Mouse (Mus musculus) embryonic facial prominence, embryonic 13.5 days (tissue): ENCODE results near the gene Zfhx3. TPM values are rescaled to one million over a fixed set of nuclear protein-coding genes. Genes with fewer than 3 reads are reported as not detected.

Experiments
- ATAC-seq: fragments of 200-750 bp; cut with Nextera tagmentation; 2 replicates; pipeline ENCODE4 v1.8.0; 2017; ENCODE audit warnings: low read depth; ENCODE audit not compliant: insufficient number of reproducible peaks, insufficient read depth, low FRiP score, low TSS enrichment
- H3K27ac ChIP-seq: fragments of 300-500 bp; sonication (generic); 2 replicates; pipeline ENCODE4 v1.5.1; 2015; ENCODE audit warnings: moderate library complexity, mild to moderate bottlenecking, inconsistent platforms
- H3K27me3 ChIP-seq: fragments of 300-500 bp; sonication (generic); 2 replicates; pipeline ENCODE4 v1.6.1; 2015; ENCODE audit warnings: mild to moderate bottlenecking, inconsistent platforms
- H3K36me3 ChIP-seq: fragments of 300-500 bp; sonication (generic); 2 replicates; pipeline ENCODE4 v1.6.1; 2015; ENCODE audit warnings: mild to moderate bottlenecking, inconsistent platforms
- H3K4me1 ChIP-seq: fragments of 300-500 bp; sonication (generic); 2 replicates; pipeline ENCODE4 v1.6.1; 2015; ENCODE audit warnings: inconsistent platforms
- H3K4me2 ChIP-seq: fragments of 300-500 bp; sonication (generic); 2 replicates; pipeline ENCODE4 v1.6.1; 2015; ENCODE audit warnings: moderate library complexity, mild to moderate bottlenecking, inconsistent platforms
- H3K4me3 ChIP-seq: fragments of 300-500 bp; sonication (generic); 2 replicates; pipeline ENCODE4 v1.5.1; 2015; ENCODE audit warnings: mild to moderate bottlenecking, inconsistent platforms
- H3K9ac ChIP-seq: fragments of 300-500 bp; sonication (generic); 2 replicates; pipeline ENCODE4 v1.6.1; 2015; ENCODE audit warnings: mild to moderate bottlenecking, inconsistent platforms
- H3K9me3 ChIP-seq: fragments of 300-500 bp; sonication (generic); 2 replicates; pipeline ENCODE4 v1.6.1; 2016; ENCODE audit warnings: inconsistent platforms
- WGBS: fragments of 180-500 bp; shearing (Covaris S2); methylation state at CpG from one replicate; pipeline ENCODE4 v1.1.7; 2015; ENCODE audit warnings: mixed read lengths; 5-methylcytosine and 5-hydroxymethylcytosine counted together
- microRNA-seq: library from miRNA; unstranded; fragments of <30 nt; microRNA quantifications from one replicate; pipeline ENCODE4, GENCODE M21; 2016
- polyA plus RNA-seq: library from polyadenylated mRNA; unstranded; fragments of >200 nt; fragmentation: Nextera tagmentation; extraction: Ambion mirVana; gene quantifications from 2 replicates; pipeline ENCODE4 v1.2.1, GENCODE M21; 2015

Gene Zfhx3
- polyA plus RNA-seq, 1 experiment from 2014 or later, result 29.9 TPM

GRCm38 (mm10) chr8:109001923-109002322 is 1059.5 kb downstream of the Zfhx3 start:
- H3K27me3 ChIP-seq, result no peaks in the 10 kb centered on the region
- 86% methylated on average over 5 of the region's 5 CpGs for WGBS
- H3K9ac ChIP-seq, result no peak overlapping the region
- no peak overlapping the region for H3K27ac ChIP-seq
- no peak for ATAC-seq
- no peaks in the 10 kb centered on the region; the same call in 1 of the 2 replicates for H3K9me3 ChIP-seq
- H3K36me3 ChIP-seq, result no peaks in the 10 kb centered on the region
- H3K4me2 ChIP-seq, result no peak overlapping the region
- H3K4me3 ChIP-seq, result no peak overlapping the region
- no peaks in the 10 kb centered on the region for H3K4me1 ChIP-seq

- H3K27ac ChIP-seq, result no peak overlapping the region
- H3K4me1 ChIP-seq, result no peaks in the 10 kb centered on the region
- ATAC-seq, result no peak
- H3K9me3 ChIP-seq, result no peaks in the 10 kb centered on the region; the same call in 1 of the 2 replicates
- H3K4me2 ChIP-seq, result no peak overlapping the region
- no peaks in the 10 kb centered on the region for H3K27me3 ChIP-seq
- H3K36me3 ChIP-seq, result no peaks in the 10 kb centered on the region
- H3K9ac ChIP-seq, result no peak overlapping the region
- H3K4me3 ChIP-seq, result no peak overlapping the region
- WGBS, result 80% methylated on average over 9 of the region's 9 CpGs
Measured at GRCm38 (mm10) chr8:109006986-109007385, 1064.5 kb downstream of the Zfhx3 start.

Small RNA genes within 50 kb of the gene (microRNA-seq; reads per million reads assigned to microRNA genes)
- not detected for gene Mir3108
